Mouse (Mus musculus): ENCODE measurements around the gene Olfml2a. TPM values are rescaled to one million over a fixed set of nuclear protein-coding genes. Genes with fewer than 3 reads are reported as not detected.

Gene Olfml2a
- total and polyA plus RNA-seq, 3 experiments, result 0.12 to 0.33 TPM; not detected in 1

DNA sequence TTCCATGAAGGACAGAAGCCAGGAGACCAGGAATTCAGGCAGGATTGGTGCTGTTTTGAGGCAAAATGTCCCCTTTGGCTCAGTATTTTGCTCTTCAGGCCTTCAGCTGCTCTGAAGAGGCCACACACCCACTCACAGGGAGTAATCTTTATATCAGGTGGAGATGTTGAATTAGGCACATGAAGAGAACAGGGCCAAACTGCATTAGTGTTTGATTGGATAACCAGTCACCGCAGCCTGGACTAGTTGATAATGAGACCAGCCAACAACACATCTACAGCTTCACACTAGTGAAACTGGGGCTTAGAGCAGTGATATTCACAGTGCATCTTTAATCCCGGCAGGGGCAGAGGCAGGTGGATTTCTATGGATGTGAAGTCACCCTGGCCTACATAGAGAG lies 57.2 kb downstream of the Olfml2a start:
- H3K36me3 ChIP-seq (ENCODE audit: control insufficient read depth in 1 of 2, insufficient read depth in 2 of 2, low read length in 2 of 2), result peaks cover 0 to 9% of the 10 kb centered on the region in 2 experiments; a peak in 2 of 4 replicates
- TF ChIP-seq ZNF384 (IDR thresholded peaks at IDR 0.05; ENCODE audit: low read depth, low read length), result no peak
- no peak for TF ChIP-seq HCFC1 (IDR thresholded peaks at IDR 0.05; ENCODE audit: low read depth, low read length)
- no peak for TF ChIP-seq E2F4 (IDR thresholded peaks at IDR 0.05; ENCODE audit: borderline replicate concordance, low read depth, low read length)
- no peak for TF ChIP-seq ZMIZ1 (IDR thresholded peaks at IDR 0.05; ENCODE audit: low read depth, low read length)
- no peak for TF ChIP-seq UBTF (IDR thresholded peaks at IDR 0.05; ENCODE audit: borderline replicate concordance, insufficient read depth, low read depth, low read length)
- no peak for TF ChIP-seq ZKSCAN1 (IDR thresholded peaks at IDR 0.05; ENCODE audit: low read depth, low read length)
- no peak for TF ChIP-seq POLR2A (IDR thresholded peaks at IDR 0.05; ENCODE audit: control insufficient read depth in 1 of 2, insufficient read depth in 1 of 2, low read depth in 1 of 2, low read length in 2 of 2, poor library complexity in 1 of 2)
- TF ChIP-seq CHD2 (IDR thresholded peaks at IDR 0.05; ENCODE audit: low read length), result no peak
- no peak for TF ChIP-seq MYC (IDR thresholded peaks at IDR 0.05; ENCODE audit: low read depth, low read length)
- TF ChIP-seq MAZ (IDR thresholded peaks at IDR 0.05; ENCODE audit: low read depth, low read length), result no peak
- no peak for TF ChIP-seq NELFE (IDR thresholded peaks at IDR 0.05; ENCODE audit: low read depth, low read length)
- TF ChIP-seq NRF1 (IDR thresholded peaks at IDR 0.05; ENCODE audit: insufficient read depth, low read depth, low read length, poor library complexity, severe bottlenecking), result no peak
- TF ChIP-seq MAX (IDR thresholded peaks at IDR 0.05; ENCODE audit: low read length), result no peak
- no peak for TF ChIP-seq POLR2AphosphoS5 (IDR thresholded peaks at IDR 0.05; ENCODE audit: borderline replicate concordance, low read depth, low read length)
- TF ChIP-seq CTCF (IDR thresholded peaks at IDR 0.05 in 2 of 3, conservative IDR thresholded peaks at IDR 0.05 in 1 of 3; ENCODE audit: control insufficient read depth in 1 of 3, insufficient read depth in 1 of 3, low read depth in 2 of 3, low read length in 3 of 3, poor library complexity in 1 of 3, severe bottlenecking in 1 of 3), result no peak
- no peak for TF ChIP-seq USF1 (IDR thresholded peaks at IDR 0.05; ENCODE audit: low read depth, low read length)
- TF ChIP-seq USF2 (IDR thresholded peaks at IDR 0.05; ENCODE audit: borderline replicate concordance in 1 of 2, insufficient read depth in 1 of 2, low read depth in 1 of 2, low read length in 2 of 2), result no peak
- TF ChIP-seq JUND (IDR thresholded peaks at IDR 0.05; ENCODE audit: low read depth, low read length), result no peak
- TF ChIP-seq SMC3 (IDR thresholded peaks at IDR 0.05; ENCODE audit: low read depth, low read length), result no peak
- no peak for TF ChIP-seq ELF1 (IDR thresholded peaks at IDR 0.05; ENCODE audit: low read depth, low read length)
- no peak for TF ChIP-seq MEF2A (IDR thresholded peaks at IDR 0.05; ENCODE audit: extremely low read depth, insufficient replicate concordance, low read depth, low read length, poor library complexity, severe bottlenecking)
- TF ChIP-seq TCF12 (IDR thresholded peaks at IDR 0.05; ENCODE audit: low read depth, low read length), result peak; percentile 84
- TF ChIP-seq TBP (IDR thresholded peaks at IDR 0.05; ENCODE audit: low read depth, low read length), result no peak
- TF ChIP-seq TAL1 (IDR thresholded peaks at IDR 0.05; ENCODE audit: low read length), result peak; percentile 39; the same call in 1 of the 2 replicates
- peak; percentile 78 to 84 for TF ChIP-seq EP300 (IDR thresholded peaks at IDR 0.05; ENCODE audit: low read depth in 1 of 2, low read length in 2 of 2)
- peak; percentile 17; the same call in 1 of the 2 replicates for TF ChIP-seq RCOR1 (IDR thresholded peaks at IDR 0.05; ENCODE audit: low read depth, low read length)
- TF ChIP-seq ZC3H11A (IDR thresholded peaks at IDR 0.05; ENCODE audit: low read depth, low read length), result no peak
- no peak for TF ChIP-seq KAT2A (conservative IDR thresholded peaks at IDR 0.05; ENCODE audit: low read depth, low read length)
- no peak for TF ChIP-seq MXI1 (IDR thresholded peaks at IDR 0.05; ENCODE audit: low read depth, low read length)
- peak; percentile 80 for TF ChIP-seq GATA1 (IDR thresholded peaks at IDR 0.05; ENCODE audit: low read depth, low read length)
- no peak for TF ChIP-seq MAFK (IDR thresholded peaks at IDR 0.05; ENCODE audit: borderline replicate concordance, low read depth, low read length)
- no peak for TF ChIP-seq GABPA (IDR thresholded peaks at IDR 0.05; ENCODE audit: low read depth, low read length)
- TF ChIP-seq ETS1 (IDR thresholded peaks at IDR 0.05; ENCODE audit: low read depth, low read length), result peak; percentile 78
- TF ChIP-seq BHLHE40 (IDR thresholded peaks at IDR 0.05; ENCODE audit: borderline replicate concordance, low read depth, low read length), result peak; percentile 45; the same call in 1 of the 2 replicates
- TF ChIP-seq CHD1 (IDR thresholded peaks at IDR 0.05; ENCODE audit: low read depth, low read length), result no peak
- TF ChIP-seq SIN3A (IDR thresholded peaks at IDR 0.05; ENCODE audit: low read length), result peak; percentile 19; the same call in 1 of the 2 replicates
- no peak for TF ChIP-seq MYB (IDR thresholded peaks at IDR 0.05; ENCODE audit: low read depth, low read length)
- TF ChIP-seq RAD21 (IDR thresholded peaks at IDR 0.05; ENCODE audit: low read depth, low read length), result no peak

More for the DNA sequence above, 57.2 kb downstream of the Olfml2a start:
- H3K9me3 ChIP-seq (replicated peaks; ENCODE audit: insufficient read depth, low read length), result no peaks in the 10 kb centered on the region
- H3K9ac ChIP-seq (ENCODE audit: control insufficient read depth, low read depth, low read length, poor library complexity, severe bottlenecking), result 0 out of 2 replicates have a peak overlapping the region, but pooled peaks have one; percentile 17
- H3K27me3 ChIP-seq (ENCODE audit: control insufficient read depth in 1 of 2, insufficient read depth in 2 of 2, low read length in 2 of 2), result no peaks in the 10 kb centered on the region
- H3K79me2 ChIP-seq (ENCODE audit: control insufficient read depth, insufficient read depth, low read length, poor library complexity), result no peaks in the 10 kb centered on the region
- H3K27ac ChIP-seq (ENCODE audit: control insufficient read depth, low read depth, low read length), result peak overlapping the region; percentile 45; the same call in 1 of the 2 replicates
- H3K4me3 ChIP-seq (ENCODE audit: control insufficient read depth in 1 of 2, insufficient read depth in 1 of 2, low read depth in 2 of 2, low read length in 2 of 2), result no peak overlapping the region
- H3K4me1 ChIP-seq (ENCODE audit: control insufficient read depth in 1 of 2, insufficient read depth in 2 of 2, low read length in 2 of 2), result peaks cover 4 to 22% of the 10 kb centered on the region in 2 experiments; a peak in 3 of 4 replicates
- peak; percentile 80 for DNase-seq (ENCODE audit: low read depth, low spot score)

Measured in MEL (cell line).